Mouse (Mus musculus): Measurements from ENCODE around the gene 9130409I23Rik. TPM values are rescaled to one million over a fixed set of nuclear protein-coding genes. Genes with fewer than 3 reads are reported as not detected.
"Not testable (repeated sequence)": the region's sequence is repeated elsewhere in the genome, so short reads cannot be mapped to it uniquely, and the experiment has no call there.

The 9130409I23Rik gene
- polyA plus RNA-seq, 1 experiment from 2014 or later, result not detected

- no peak for ATAC-seq (ENCODE audit: low read depth)
- 73% methylated on average over 13 of the region's 13 CpGs for WGBS
- DNase-seq (ENCODE audit: low spot score), result no peak
- Histone ChIP-seq H3K27me3 (replicated peaks; ENCODE audit: control insufficient read depth, insufficient read depth, low read length) (no peaks in the 10 kb centered on the region), H3K36me3 (ENCODE audit: control insufficient read depth, insufficient read depth, low read length) (no peaks in the 10 kb centered on the region), H3K9ac (ENCODE audit: low read depth, low read length) (no peak overlapping the region), H3K4me2 (ENCODE audit: low read depth, low read length) (peak overlapping the region; percentile 96; the same call in 1 of the 2 replicates), H3K4me3 (ENCODE audit: low read depth, low read length) (no peak overlapping the region), H3K9me3 (ENCODE audit: control insufficient read depth, low read length) (no peaks in the 10 kb centered on the region), H3K27ac (replicated peaks; ENCODE audit: low read depth, low read length) (no peak overlapping the region), H3K4me1 (ENCODE audit: control insufficient read depth, insufficient read depth, low read length) (peaks cover 22% of the 10 kb centered on the region)
Observed at GRCm38 (mm10) chr1:181017890-181018420, 33.1 kb upstream of the 9130409I23Rik start.

- no peaks in the 10 kb centered on the region for H3K36me3 ChIP-seq (ENCODE audit: control insufficient read depth, insufficient read depth, low read length)
- WGBS, result 51% methylated on average over 5 of the region's 5 CpGs
Observed at GRCm38 (mm10) chr1:181020756-181021487, 30.1 kb upstream of the 9130409I23Rik start, which contains the start of gene Ephx1. Ephx1 (minus strand) TSS chr1:181020904.

GRCm38 (mm10) chr1:181021488-181021865 is 29.6 kb upstream of the 9130409I23Rik start:
- Histone ChIP-seq H3K36me3 (ENCODE audit: control insufficient read depth, insufficient read depth, low read length) (no peaks in the 10 kb centered on the region), H3K27ac (replicated peaks; ENCODE audit: low read depth, low read length) (no peak overlapping the region), H3K4me1 (ENCODE audit: control insufficient read depth, insufficient read depth, low read length) (peaks cover 5% of the 10 kb centered on the region; the same call in 1 of the 2 replicates), H3K9ac (ENCODE audit: low read depth, low read length) (no peak overlapping the region), H3K9me3 (ENCODE audit: control insufficient read depth, low read length) (no peaks in the 10 kb centered on the region), H3K4me3 (ENCODE audit: low read depth, low read length) (no peak overlapping the region), H3K27me3 (replicated peaks; ENCODE audit: control insufficient read depth, insufficient read depth, low read length) (no peaks in the 10 kb centered on the region), H3K4me2 (ENCODE audit: low read depth, low read length) (no peak overlapping the region)
- ATAC-seq (ENCODE audit: low read depth) (no peak), DNase-seq (ENCODE audit: low spot score) (no peak)
- 64% methylated on average over 7 of the region's 7 CpGs for WGBS

More at GRCm38 (mm10) chr1:181020756-181021487, 30.1 kb upstream of the 9130409I23Rik start, which contains the start of gene Ephx1:
- no peaks in the 10 kb centered on the region for H3K27me3 ChIP-seq (replicated peaks; ENCODE audit: control insufficient read depth, insufficient read depth, low read length)
- H3K9ac ChIP-seq (ENCODE audit: low read depth, low read length), result no peak within 1 kb of the TSS
- H3K4me1 ChIP-seq (ENCODE audit: control insufficient read depth, insufficient read depth, low read length), result peaks cover 11% of the 10 kb centered on the region
- no peak for DNase-seq (ENCODE audit: low spot score)
- no peak within 1 kb of the TSS for H3K27ac ChIP-seq (replicated peaks; ENCODE audit: low read depth, low read length)
- no peaks in the 10 kb centered on the region for H3K9me3 ChIP-seq (ENCODE audit: control insufficient read depth, low read length)
- no peak within 1 kb of the TSS for H3K4me2 ChIP-seq (ENCODE audit: low read depth, low read length)
- ATAC-seq (ENCODE audit: low read depth), result no peak
- no peak within 1 kb of the TSS for H3K4me3 ChIP-seq (ENCODE audit: low read depth, low read length)

- Histone ChIP-seq H3K36me3 (ENCODE audit: control insufficient read depth, insufficient read depth, low read length) (no peaks in the 10 kb centered on the region), H3K4me1 (ENCODE audit: control insufficient read depth, insufficient read depth, low read length) (no peaks in the 10 kb centered on the region), H3K9ac (ENCODE audit: low read depth, low read length) (no peak overlapping the region), H3K4me2 (ENCODE audit: low read depth, low read length) (no peak overlapping the region), H3K9me3 (ENCODE audit: control insufficient read depth, low read length) (no peaks in the 10 kb centered on the region), H3K4me3 (ENCODE audit: low read depth, low read length) (no peak overlapping the region), H3K27me3 (replicated peaks; ENCODE audit: control insufficient read depth, insufficient read depth, low read length) (no peaks in the 10 kb centered on the region), H3K27ac (replicated peaks; ENCODE audit: low read depth, low read length) (no peak overlapping the region)
- WGBS, result 18% methylated on average over 1 of the region's 1 CpGs
- DNase-seq (ENCODE audit: low spot score), result peak; percentile 68
- peak; percentile 22; the same call in 1 of the 2 replicates for ATAC-seq (ENCODE audit: low read depth)
Observed at GRCm38 (mm10) chr1:181022265-181022664, 28.8 kb upstream of the 9130409I23Rik start.

GRCm38 (mm10) chr1:181035015-181035778 is 15.8 kb upstream of the 9130409I23Rik start:
- H3K27me3 ChIP-seq (replicated peaks; ENCODE audit: control insufficient read depth, insufficient read depth, low read length); H3K4me3 ChIP-seq (ENCODE audit: low read depth, low read length); H3K36me3 ChIP-seq (ENCODE audit: control insufficient read depth, insufficient read depth, low read length); H3K4me1 ChIP-seq (ENCODE audit: control insufficient read depth, insufficient read depth, low read length); H3K27ac ChIP-seq (replicated peaks; ENCODE audit: low read depth, low read length); H3K4me2 ChIP-seq (ENCODE audit: low read depth, low read length); ATAC-seq (ENCODE audit: low read depth); H3K9me3 ChIP-seq (ENCODE audit: control insufficient read depth, low read length); H3K9ac ChIP-seq (ENCODE audit: low read depth, low read length); DNase-seq (ENCODE audit: low spot score): not testable (repeated sequence)
- 81% methylated on average over 5 of the region's 5 CpGs for WGBS

GRCm38 (mm10) chr1:181037623-181038022 is 13.4 kb upstream of the 9130409I23Rik start:
- ATAC-seq (ENCODE audit: low read depth) (no peak), DNase-seq (ENCODE audit: low spot score) (no peak)
- Histone ChIP-seq H3K4me2 (ENCODE audit: low read depth, low read length) (no peak overlapping the region), H3K4me1 (ENCODE audit: control insufficient read depth, insufficient read depth, low read length) (no peaks in the 10 kb centered on the region), H3K4me3 (ENCODE audit: low read depth, low read length) (no peak overlapping the region), H3K36me3 (ENCODE audit: control insufficient read depth, insufficient read depth, low read length) (no peaks in the 10 kb centered on the region), H3K9ac (ENCODE audit: low read depth, low read length) (no peak overlapping the region), H3K27ac (replicated peaks; ENCODE audit: low read depth, low read length) (no peak overlapping the region), H3K27me3 (replicated peaks; ENCODE audit: control insufficient read depth, insufficient read depth, low read length) (no peaks in the 10 kb centered on the region), H3K9me3 (ENCODE audit: control insufficient read depth, low read length) (no peaks in the 10 kb centered on the region)
- WGBS, result 68% methylated on average over 4 of the region's 4 CpGs

GRCm38 (mm10) chr1:181039652-181040051 is 11.4 kb upstream of the 9130409I23Rik start:
- WGBS, result 11% methylated on average over 4 of the region's 4 CpGs
- no peaks in the 10 kb centered on the region for H3K36me3 ChIP-seq (ENCODE audit: control insufficient read depth, insufficient read depth, low read length)
- H3K9ac ChIP-seq (ENCODE audit: low read depth, low read length), result no peak overlapping the region
- H3K9me3 ChIP-seq (ENCODE audit: control insufficient read depth, low read length), result no peaks in the 10 kb centered on the region
- peak; percentile 67 for DNase-seq (ENCODE audit: low spot score)
- H3K4me1 ChIP-seq (ENCODE audit: control insufficient read depth, insufficient read depth, low read length), result no peaks in the 10 kb centered on the region
- H3K27ac ChIP-seq (replicated peaks; ENCODE audit: low read depth, low read length), result no peak overlapping the region
- no peak for ATAC-seq (ENCODE audit: low read depth)
- H3K4me2 ChIP-seq (ENCODE audit: low read depth, low read length), result peak overlapping the region; percentile 21; the same call in 1 of the 2 replicates
- no peaks in the 10 kb centered on the region for H3K27me3 ChIP-seq (replicated peaks; ENCODE audit: control insufficient read depth, insufficient read depth, low read length)
- no peak overlapping the region for H3K4me3 ChIP-seq (ENCODE audit: low read depth, low read length)

- H3K27me3 ChIP-seq (replicated peaks; ENCODE audit: control insufficient read depth, insufficient read depth, low read length), result no peaks in the 10 kb centered on the region
- ATAC-seq (ENCODE audit: low read depth) (no peak), DNase-seq (ENCODE audit: low spot score) (no peak)
- H3K9ac ChIP-seq (ENCODE audit: low read depth, low read length), result no peak overlapping the region
- no peak overlapping the region for H3K4me2 ChIP-seq (ENCODE audit: low read depth, low read length)
- no peak overlapping the region for H3K4me3 ChIP-seq (ENCODE audit: low read depth, low read length)
- WGBS, result 62% methylated on average over 1 of the region's 1 CpGs
- no peaks in the 10 kb centered on the region for H3K9me3 ChIP-seq (ENCODE audit: control insufficient read depth, low read length)
- no peaks in the 10 kb centered on the region for H3K4me1 ChIP-seq (ENCODE audit: control insufficient read depth, insufficient read depth, low read length)
- H3K27ac ChIP-seq (replicated peaks; ENCODE audit: low read depth, low read length), result no peak overlapping the region
- H3K36me3 ChIP-seq (ENCODE audit: control insufficient read depth, insufficient read depth, low read length), result no peaks in the 10 kb centered on the region
Observed at GRCm38 (mm10) chr1:181047520-181047919, 3.5 kb upstream of the 9130409I23Rik start.

All from embryonic facial prominence, embryonic 14.5 days (tissue).